In the genomic region with DNA sequence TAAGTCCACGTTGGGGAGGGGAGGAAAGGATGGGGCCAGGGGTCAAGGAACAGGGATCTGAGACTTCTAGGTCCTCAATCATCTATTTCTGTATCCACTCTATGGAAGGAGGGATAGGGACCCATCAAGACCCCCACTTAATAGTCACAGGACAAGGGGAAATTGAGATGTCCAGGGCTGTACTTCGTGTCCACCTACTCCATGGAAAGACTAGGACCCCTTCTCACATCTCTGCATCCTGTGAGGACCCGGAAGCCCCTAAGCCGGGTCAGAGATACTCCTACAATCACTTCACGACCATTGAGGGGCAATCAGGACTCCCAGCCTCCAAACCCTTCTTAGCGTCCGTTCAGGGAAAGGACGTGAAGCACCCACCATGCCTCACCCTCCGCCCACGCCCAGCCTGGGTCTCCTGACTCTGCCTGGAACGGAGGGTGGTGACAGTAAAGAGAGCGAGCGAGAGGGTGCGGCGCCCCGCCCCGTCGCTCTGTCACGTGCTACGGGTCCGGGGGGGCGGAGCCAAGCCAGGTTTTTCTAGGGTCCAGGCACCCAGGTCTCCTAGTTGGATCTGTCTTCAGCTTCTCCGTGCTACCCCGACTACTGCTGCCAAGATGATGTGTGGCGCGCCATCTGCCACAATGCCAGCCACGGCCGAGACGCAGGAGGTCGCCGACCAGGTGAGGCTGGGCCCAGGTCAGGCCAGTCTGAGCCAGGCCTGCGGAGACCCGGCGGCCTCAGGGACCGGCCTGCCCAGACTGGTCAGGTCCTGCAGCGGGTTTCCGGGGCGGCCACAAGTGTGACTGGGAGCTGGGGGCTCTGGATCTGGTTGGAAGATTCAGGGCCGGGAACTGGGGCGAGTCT, we compare ENCODE assay signal across 8 mouse cellular contexts. TPM values are rescaled to one million over a fixed set of nuclear protein-coding genes. Genes with fewer than 3 reads are reported as not detected.
DNase-seq lines count a peak whose midpoint lies in the region; ATAC-seq and TF ChIP-seq lines count a peak whose summit lies in the region.

A gene (plus strand): TSS at position 489 of the 861 bp plus-strand sequence.

- no peaks in the 10 kb centered on the region for H3K27me3 ChIP-seq in Patski
- no peaks in the 10 kb centered on the region for H3K27me3 ChIP-seq in hindbrain, embryonic 12.5 days

- peaks cover 17% of the 10 kb centered on the region for H3K4me1 ChIP-seq in hindbrain, embryonic 12.5 days

- peak within 1 kb of the TSS; percentile 78 for H3K27ac ChIP-seq in hindbrain, embryonic 12.5 days

- DNase-seq in Patski (ENCODE audit: low read depth, low spot score) = no peak
- DNase-seq in cerebellum, postnatal 14 days = peak; percentile 88 to 89
- peak; percentile 71 to 78 for DNase-seq in frontal cortex, postnatal 14 days (ENCODE audit: low spot score in 2 of 2)
- peak; percentile 73 to 78 for DNase-seq in layer of hippocampus, postnatal 14 days (ENCODE audit: low spot score in 2 of 2)
- peak; percentile 90 for DNase-seq in lung, postnatal 10 days
- DNase-seq in ovary, postnatal 14 days (ENCODE audit: low spot score) = peak; percentile 81
- peak; percentile 78 to 87 for DNase-seq in thymus, postnatal 10 days (ENCODE audit: low spot score in 2 of 2)

- H3K9me3 ChIP-seq in hindbrain, embryonic 12.5 days (replicated peaks) = no peaks in the 10 kb centered on the region

- H3K9ac ChIP-seq in hindbrain, embryonic 12.5 days = peak within 1 kb of the TSS; percentile 80

- peak within 1 kb of the TSS; percentile 74 for H3K4me2 ChIP-seq in hindbrain, embryonic 12.5 days (replicated peaks)

- in situ Hi-C loops in Patski (cut with MboI; ENCODE audit: low pct_unique_long_range_greater_than_20kb) = no loop called here

- peaks cover 27% of the 10 kb centered on the region for H3K36me3 ChIP-seq in hindbrain, embryonic 12.5 days

- CTCF ChIA-PET in Patski (lab: Charles Lee) = interaction anchor here (0.9 to 3.0 kb wide), 6 partner anchors 12 to 33 kb away, joined by 3 to 14 read pairs (median 4); a partner anchor contains a TSS

- H3K4me3 ChIP-seq in hindbrain, embryonic 12.5 days = peak within 1 kb of the TSS; percentile 71

- WGBS in hindbrain, embryonic 12.5 days = 1% methylated on average over 40 of the region's 40 CpGs

- ATAC-seq in Patski = peak; percentile 66
- ATAC-seq in hindbrain, embryonic 12.5 days (ENCODE audit: low FRiP score) = peak; percentile 95

- POLR2A ChIA-PET in Patski (lab: Charles Lee) = interaction anchor here (0.6 to 1.8 kb wide), 6 partner anchors 10 to 131 kb away, joined by 3 to 7 read pairs (median 4); a partner anchor contains a TSS

- TF ChIP-seq CTCF in Patski (IDR thresholded peaks at IDR 0.05) = no peak

RNA-seq across cellular contexts. Expression of the gene that starts here (rescaled TPM):
- polyA plus RNA-seq in Patski (2021) = 418 TPM
- 127 and 138 TPM in 2 replicates for polyA plus RNA-seq in hindbrain, embryonic 12.5 days (2016; fragmentation: Nextera tagmentation; extraction: Ambion mirVana)
- 10 to 100 TPM; 33.8 to 37.6 TPM for total RNA-seq in layer of hippocampus, postnatal 14 days (2021)
